Mouse (Mus musculus) embryonic facial prominence, embryonic 14.5 days (tissue): ENCODE measurements at regions not wholly inside any gene's neighbourhood (a gene's known extent, or its start where the extent isn't known, plus 50 kb on each side); places are given as distances from the start of the nearest gene placed in this dataset.
A peak's percentile ranks its signal among the peaks of the same experiment; 100 is the strongest.

ENCODE experiments used
- ATAC-seq: fragments of 200-750 bp; cut with Nextera tagmentation; 2 replicates; pipeline ENCODE4 v1.8.0; 2017; ENCODE audit warnings: low read depth, moderate number of reproducible peaks, moderate TSS enrichment
- DNase-seq: peaks from one replicate; pipeline ENCODE4 v3.0.0-alpha.2; 2015; ENCODE audit warnings: low spot score
- H3K27ac ChIP-seq: fragments of 300-500 bp; sonication (generic); replicated peaks from 2 replicates; pipeline ENCODE4 v1.5.1; 2014; ENCODE audit warnings: low read depth, mild to moderate bottlenecking, low read length, moderate library complexity
- H3K27me3 ChIP-seq: fragments of 300-500 bp; sonication (generic); replicated peaks from 2 replicates; pipeline ENCODE4 v1.6.1; 2014; ENCODE audit warnings: low read length; ENCODE audit not compliant: control insufficient read depth, insufficient read depth
- H3K36me3 ChIP-seq: fragments of 300-500 bp; sonication (generic); 2 replicates; pipeline ENCODE4 v1.6.1; 2014; ENCODE audit warnings: low read length, mixed read lengths; ENCODE audit not compliant: control insufficient read depth, insufficient read depth
- H3K4me1 ChIP-seq: fragments of 300-500 bp; sonication (generic); 2 replicates; pipeline ENCODE4 v1.6.1; 2014; ENCODE audit warnings: antibody characterized with exemption, low read length; ENCODE audit not compliant: control insufficient read depth, insufficient read depth
- H3K4me2 ChIP-seq: fragments of 300-500 bp; sonication (generic); 2 replicates; pipeline ENCODE4 v1.6.1; 2014; ENCODE audit warnings: low read depth, mild to moderate bottlenecking, low read length, moderate library complexity, mixed read lengths
- H3K4me3 ChIP-seq: fragments of 300-500 bp; sonication (generic); 2 replicates; pipeline ENCODE4 v1.5.1; 2014; ENCODE audit warnings: low read depth, mild to moderate bottlenecking, low read length
- H3K9ac ChIP-seq: fragments of 300-500 bp; sonication (generic); 2 replicates; pipeline ENCODE4 v1.6.1; 2014; ENCODE audit warnings: low read depth, mild to moderate bottlenecking, low read length, moderate library complexity, mixed read lengths
- H3K9me3 ChIP-seq: fragments of 300-500 bp; sonication (generic); 2 replicates; pipeline ENCODE4 v1.6.1; 2016; ENCODE audit warnings: low read length; ENCODE audit not compliant: control insufficient read depth
- WGBS: fragments of 180-500 bp; shearing (Covaris S2); extraction: QIAGEN DNeasy Blood & Tissue Kit; methylation state at CpG from one replicate; pipeline ENCODE4 v1.1.7; 2014; 5-methylcytosine and 5-hydroxymethylcytosine counted together

DNA sequence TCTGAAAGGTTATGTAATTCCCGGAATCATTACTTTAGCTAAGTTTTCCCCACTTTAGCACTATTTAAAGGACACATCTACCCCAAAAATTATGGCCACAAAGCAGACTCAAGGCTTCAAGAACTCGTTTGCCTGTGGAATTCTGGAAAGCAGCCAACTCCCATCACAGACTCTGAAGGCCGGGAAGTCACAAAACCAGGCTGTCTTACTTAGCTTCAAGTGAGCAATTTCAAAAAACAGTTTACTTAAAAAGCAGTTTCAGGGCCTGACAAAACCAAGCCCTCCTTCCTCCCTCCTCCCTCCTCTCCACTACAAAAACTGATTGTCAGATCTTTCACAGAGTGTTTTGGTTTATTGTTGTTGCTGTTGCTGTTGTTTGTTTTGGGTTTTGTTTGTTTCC lies 1125.7 kb downstream of the Diaph2 start:
- Histone ChIP-seq H3K4me1 (no peaks in the 10 kb centered on the region), H3K9ac (no peak overlapping the region), H3K4me3 (no peak overlapping the region), H3K27me3 (no peaks in the 10 kb centered on the region), H3K4me2 (no peak overlapping the region), H3K9me3 (no peaks in the 10 kb centered on the region), H3K27ac (no peak overlapping the region), H3K36me3 (no peaks in the 10 kb centered on the region)
- no peak for ATAC-seq
- 32% methylated on average over 3 of the region's 3 CpGs for WGBS
- peak; percentile 59 for DNase-seq

GRCm38 (mm10) chrX:130876120-130876519 lies 1126.6 kb downstream of the Diaph2 start:
- 71% methylated on average over 4 of the region's 4 CpGs for WGBS
- H3K4me1 ChIP-seq: no peaks in the 10 kb centered on the region
- H3K9ac ChIP-seq: no peak overlapping the region
- H3K9me3 ChIP-seq: no peaks in the 10 kb centered on the region
- H3K27me3 ChIP-seq: no peaks in the 10 kb centered on the region
- H3K36me3 ChIP-seq: no peaks in the 10 kb centered on the region
- DNase-seq (no peak), ATAC-seq (no peak)
- H3K27ac ChIP-seq: no peak overlapping the region
- no peak overlapping the region for H3K4me3 ChIP-seq
- no peak overlapping the region for H3K4me2 ChIP-seq
